Mouse (Mus musculus) gastrocnemius, postnatal 10 days (tissue): ENCODE results near the gene A530016L24Rik. TPM values are rescaled to one million over a fixed set of nuclear protein-coding genes. Genes with fewer than 3 reads are reported as not detected.

Experiments
- DNase-seq: peaks from one replicate; pipeline ENCODE4 v3.0.0; 2021; ENCODE audit warnings: mixed read lengths
- long read RNA-seq, 2 experiments: library from polyadenylated mRNA; stranded (forward); transcript quantifications; one replicate each; pipeline ENCODE4 v2.0.0; 2021
- total RNA-seq, 2 experiments: library from RNA; stranded (reverse); gene quantifications; 2 replicates each; pipeline ENCODE4 v1.2.3; 2021

A530016L24Rik gene
- total RNA-seq: 1 to 10 TPM; 2.1 to 2.4 TPM
- long read RNA-seq, experiment 1, partial matches to known transcripts: 0 of 3 reads
- long read RNA-seq, experiment 1, other reads (novel, unspliced or antisense): 2 of 3 reads
- long read RNA-seq, experiment 2, partial matches to known transcripts: 0 of 1 reads
- long read RNA-seq, experiment 2, other reads (novel, unspliced or antisense): 1 of 1 reads

DNA sequence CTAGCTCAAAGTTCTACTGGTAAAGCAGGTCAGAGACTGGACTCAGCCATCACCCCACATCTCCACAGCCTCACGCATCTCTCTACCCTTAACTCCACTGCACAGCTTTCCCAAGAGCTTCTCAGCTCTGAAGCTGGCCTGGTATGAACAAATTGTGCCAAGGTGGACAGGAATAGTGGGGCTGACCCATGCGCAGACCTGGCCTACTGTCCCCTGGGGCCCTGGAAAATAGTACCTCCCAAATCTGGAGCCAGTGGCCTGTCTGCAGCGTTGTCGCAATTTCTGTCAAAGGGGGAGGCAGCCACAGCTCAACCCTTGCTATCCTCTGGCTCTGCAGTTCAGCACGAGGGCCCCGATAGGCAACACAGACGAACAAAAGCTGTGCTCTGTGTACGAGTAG lies at the start of gene A530016L24Rik:
Gene A530016L24Rik (plus strand): TSS at position 315 of the 400 bp plus-strand sequence.
- DNase-seq: no peak

DNA sequence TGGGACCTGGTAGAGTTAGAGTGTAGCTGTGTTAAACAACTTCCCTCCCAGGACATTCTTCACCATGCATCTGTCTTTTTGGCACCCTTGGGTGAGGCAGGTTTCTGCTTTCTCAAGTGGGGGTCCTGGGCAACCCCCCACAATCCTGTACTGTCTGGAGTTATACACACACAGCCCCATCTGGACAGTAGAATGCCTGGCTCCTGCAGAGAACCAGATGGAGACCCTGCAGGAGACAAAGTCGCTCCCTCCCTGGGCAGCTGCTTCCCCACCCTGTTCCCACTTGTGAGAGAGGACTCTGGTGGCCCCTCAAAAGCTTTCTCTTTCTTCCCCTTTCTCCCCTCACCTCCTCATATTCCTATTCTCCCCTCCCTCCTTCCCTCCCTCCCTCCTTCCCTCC lies 49.3 kb upstream of the A530016L24Rik start:
- DNase-seq: no peak

GRCm38 (mm10) chr12:112449144-112449827 lies 40.0 kb upstream of the A530016L24Rik start:
- no peak for DNase-seq

DNA sequence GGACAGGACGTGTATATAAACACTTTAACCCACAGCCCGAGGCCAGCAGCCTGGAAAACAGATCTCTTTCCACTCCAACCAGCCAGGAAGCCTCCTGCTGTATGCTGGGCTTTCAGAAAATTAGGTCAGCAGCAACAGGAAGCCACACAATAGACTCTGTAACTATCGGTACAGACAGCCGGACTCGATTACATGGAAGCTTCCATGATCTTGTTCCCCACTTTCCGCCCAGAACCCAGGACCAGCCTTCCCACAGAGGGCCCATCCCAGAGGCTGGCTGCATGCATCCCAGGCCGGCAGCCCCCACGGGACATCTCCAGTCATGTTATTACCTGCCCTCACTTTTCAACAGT lies 39.4 kb upstream of the A530016L24Rik start:
- DNase-seq: no peak

DNA sequence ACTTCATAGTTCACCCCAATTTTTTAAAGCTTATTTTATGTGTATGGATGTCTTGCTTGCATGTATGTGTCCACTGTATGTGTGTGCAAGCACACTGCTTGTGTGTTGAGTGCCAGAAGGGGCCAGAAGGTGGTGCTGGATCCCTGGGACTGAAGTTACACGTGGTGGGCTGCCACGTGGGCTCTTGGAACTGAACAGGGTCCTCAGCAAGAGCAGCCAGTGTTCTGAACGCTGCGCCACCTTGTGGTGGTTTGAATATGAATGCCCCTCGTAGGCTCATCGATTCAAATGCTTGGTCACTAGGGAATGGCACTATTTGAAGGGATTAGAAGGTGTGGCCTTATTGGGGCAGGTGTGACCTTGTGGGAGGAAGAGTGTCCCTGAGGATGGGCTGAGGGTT lies 38.4 kb upstream of the A530016L24Rik start:
- DNase-seq: peak; percentile 61

- DNase-seq: no peak
Measured at GRCm38 (mm10) chr12:112451381-112451780, 37.9 kb upstream of the A530016L24Rik start.

DNA sequence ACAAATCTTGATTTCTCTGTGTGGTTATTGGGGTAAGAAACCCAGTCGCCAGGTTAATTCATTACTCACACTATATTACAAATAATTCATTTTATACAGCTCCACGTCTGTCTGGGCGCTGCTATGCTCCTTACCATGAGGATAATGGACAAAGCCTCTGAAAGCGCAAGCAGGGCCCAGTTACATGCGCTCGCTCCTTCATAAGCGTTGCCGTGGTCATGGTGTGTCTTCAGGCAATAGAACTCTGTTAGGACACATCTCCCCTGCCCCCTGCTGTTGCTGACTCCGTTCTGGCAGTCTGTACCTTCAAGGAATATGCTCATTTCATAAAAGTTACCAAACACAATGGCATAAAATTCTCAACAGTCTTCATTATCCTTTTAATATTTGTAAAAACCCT lies 37.4 kb upstream of the A530016L24Rik start:
- DNase-seq: no peak

DNA sequence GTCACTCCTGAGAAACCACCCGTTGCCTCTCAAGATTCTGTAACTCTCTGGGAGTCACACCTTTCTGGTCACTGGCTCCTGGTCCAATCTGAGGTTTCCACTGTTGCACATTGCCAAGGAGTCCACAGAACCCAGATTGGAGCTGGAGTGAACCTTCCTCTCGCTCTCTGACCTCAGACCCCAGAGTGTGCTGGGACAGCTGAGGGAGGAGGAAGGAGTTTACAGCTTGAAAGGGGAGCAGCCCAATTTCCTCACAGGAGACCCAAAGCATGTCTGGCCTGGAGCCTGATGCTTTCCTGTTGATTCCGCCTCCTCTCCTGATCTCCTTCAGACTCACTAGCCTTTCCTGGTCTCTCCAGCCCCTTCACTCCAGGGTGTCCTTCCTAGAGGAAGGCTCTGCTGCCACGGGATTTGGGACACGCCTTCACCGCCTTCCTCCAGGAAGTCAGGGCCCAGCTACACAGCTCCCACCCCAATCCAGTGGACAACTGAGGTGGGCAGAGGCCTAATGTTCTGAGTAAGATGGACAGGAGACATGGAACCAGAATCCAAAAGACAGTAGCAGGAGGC lies 33.0 kb upstream of the A530016L24Rik start:
- no peak for DNase-seq

- no peak for DNase-seq
Measured at GRCm38 (mm10) chr12:112457839-112458238, 31.4 kb upstream of the A530016L24Rik start.

- DNase-seq: no peak
Measured at GRCm38 (mm10) chr12:112462423-112462822, 26.8 kb upstream of the A530016L24Rik start.

GRCm38 (mm10) chr12:112463209-112463608 lies 26.0 kb upstream of the A530016L24Rik start:
- no peak for DNase-seq

DNA sequence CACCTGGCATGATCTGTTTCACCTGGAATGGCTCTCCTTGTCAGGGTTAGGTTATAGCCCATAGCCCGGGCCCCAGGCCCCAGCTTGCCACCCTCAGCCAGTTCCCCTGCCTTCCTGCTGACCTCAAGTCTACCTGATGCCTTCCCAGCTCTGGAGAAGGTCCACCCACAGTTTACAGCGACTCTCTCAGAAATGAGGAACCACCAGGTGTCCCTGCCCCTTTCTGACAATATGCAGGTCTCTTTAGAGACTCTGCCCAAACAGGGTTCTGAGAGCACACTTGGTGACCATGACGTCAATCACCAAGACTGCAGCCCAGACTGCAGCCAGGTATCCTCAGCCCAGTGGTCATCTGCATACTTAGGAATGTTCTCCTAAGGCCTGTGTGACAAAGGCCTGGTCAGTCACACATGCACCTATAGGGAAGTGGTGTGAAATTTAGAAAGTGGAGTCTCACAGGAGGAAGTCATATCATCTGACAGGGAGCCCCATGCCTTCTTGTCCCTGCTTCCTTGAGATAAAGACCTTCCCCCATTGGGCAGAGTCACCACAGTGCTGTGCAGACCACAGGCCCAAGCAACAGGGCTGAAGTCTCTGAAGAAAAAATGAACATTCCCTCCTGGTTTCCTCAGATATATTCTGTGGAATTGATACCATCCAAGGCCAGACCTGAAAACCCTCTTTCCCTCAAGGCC lies 25.4 kb upstream of the A530016L24Rik start:
- DNase-seq: no peak

DNA sequence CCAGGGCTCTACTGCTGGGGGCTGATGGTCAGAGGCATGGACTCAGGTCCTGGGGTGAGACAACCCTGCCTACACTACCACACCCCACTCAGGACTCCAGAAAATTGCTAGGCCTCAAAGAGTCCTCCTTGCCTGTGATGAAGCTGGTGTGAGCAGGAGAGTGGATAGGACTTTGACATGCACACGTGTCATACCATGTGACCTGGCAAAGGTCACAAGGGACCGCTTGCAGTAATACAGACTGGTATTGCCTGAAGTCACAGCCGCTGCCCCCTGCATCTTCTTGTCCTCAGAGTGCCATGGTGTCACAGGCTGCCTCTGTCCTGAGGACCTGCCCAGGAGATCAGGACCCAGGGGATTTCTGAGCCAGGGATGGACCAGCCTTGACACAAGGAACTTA lies 24.7 kb upstream of the A530016L24Rik start:
- DNase-seq: no peak

GRCm38 (mm10) chr12:112465928-112466327 lies 23.3 kb upstream of the A530016L24Rik start:
- DNase-seq: no peak

GRCm38 (mm10) chr12:112467387-112467786 lies 21.9 kb upstream of the A530016L24Rik start:
- DNase-seq: no peak

- no peak for DNase-seq
Measured at GRCm38 (mm10) chr12:112469393-112469792, 19.9 kb upstream of the A530016L24Rik start.

DNA sequence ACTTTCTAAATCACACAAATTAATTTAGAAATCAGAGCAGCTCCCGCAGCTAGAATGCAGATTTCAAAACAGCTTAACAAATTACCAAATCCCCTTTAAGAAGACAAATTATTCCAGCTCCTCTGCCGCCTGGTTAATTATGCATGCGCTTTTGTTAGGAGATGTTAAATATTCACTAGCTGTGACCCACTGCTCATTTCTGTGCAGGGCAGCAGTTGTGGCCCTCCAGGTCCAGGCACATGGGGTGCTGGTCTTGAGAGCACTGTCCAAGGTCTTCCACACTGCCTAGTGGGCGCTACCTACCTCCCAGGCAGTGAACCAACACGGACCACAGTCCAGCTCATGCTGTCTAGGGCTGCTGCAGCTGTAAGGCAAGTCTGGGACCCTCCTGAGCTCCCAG lies 19.0 kb upstream of the A530016L24Rik start:
- no peak for DNase-seq

- peak; percentile 92 for DNase-seq
Measured at GRCm38 (mm10) chr12:112473777-112474176, 15.5 kb upstream of the A530016L24Rik start.

DNA sequence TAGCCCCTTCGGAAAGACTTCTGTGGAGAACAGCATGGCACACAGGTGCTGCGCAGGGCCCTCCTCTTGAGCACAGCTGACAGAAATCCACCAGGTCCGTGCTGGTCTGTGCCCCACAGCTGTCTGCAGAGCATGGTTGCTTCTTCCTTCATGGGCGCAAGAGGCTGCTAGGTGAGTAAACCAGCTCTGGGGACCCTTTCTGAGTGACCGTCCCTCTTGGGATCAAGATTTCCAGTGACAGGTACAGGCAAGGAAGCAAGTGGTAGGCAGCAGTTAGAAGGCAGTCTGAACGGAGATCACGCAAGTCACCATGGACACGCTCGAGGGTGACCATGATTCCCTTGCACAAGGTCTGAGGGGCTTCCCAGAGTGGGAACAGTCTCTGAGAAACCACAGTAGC lies 287 bp downstream of the A530016L24Rik start:
- no peak for DNase-seq

- peak; percentile 39 for DNase-seq
Measured at GRCm38 (mm10) chr12:112490444-112490939, 1.2 kb downstream of the A530016L24Rik start.

DNA sequence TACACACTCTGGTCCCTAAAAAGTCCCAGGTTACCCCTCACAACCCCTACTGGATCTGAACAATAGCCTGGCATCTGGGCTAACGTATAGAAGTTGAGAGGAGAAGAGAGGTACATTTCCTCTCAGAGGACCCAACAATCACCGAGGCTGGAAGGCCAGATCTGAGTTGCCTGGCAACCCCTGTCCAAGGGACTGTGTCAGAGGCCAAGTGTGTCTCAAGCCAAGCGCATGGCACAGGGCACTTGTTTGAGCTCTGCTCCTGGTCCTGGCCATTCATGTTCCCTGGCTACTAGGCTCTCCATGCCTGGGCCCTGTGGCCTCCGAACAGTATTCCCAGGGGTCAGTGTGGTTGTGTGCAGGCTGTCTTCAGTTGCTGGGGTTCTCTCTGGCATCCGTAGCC lies 6.9 kb downstream of the A530016L24Rik start:
- DNase-seq: no peak

- no peak for DNase-seq
Measured at GRCm38 (mm10) chr12:112497731-112498130, 8.5 kb downstream of the A530016L24Rik start.

- DNase-seq: no peak
Measured at GRCm38 (mm10) chr12:112498683-112499082, 9.4 kb downstream of the A530016L24Rik start.
